Mouse (Mus musculus) midbrain, postnatal 0 days (tissue): ENCODE data around the gene Haspin. TPM values are rescaled to one million over a fixed set of nuclear protein-coding genes. Genes with fewer than 3 reads are reported as not detected.
"Not testable (repeated sequence)": the region's sequence is repeated elsewhere in the genome, so short reads cannot be mapped to it uniquely, and the experiment has no call there.

Experiments
- ATAC-seq: fragments of 200-750 bp; cut with Nextera tagmentation; 2 replicates; pipeline ENCODE4 v1.8.0; 2017; ENCODE audit warnings: moderate number of reproducible peaks, mild to moderate bottlenecking, moderate TSS enrichment, moderate library complexity; ENCODE audit not compliant: low FRiP score
- DNase-seq: peaks from one replicate; pipeline ENCODE4 v3.0.0-alpha.2; 2015; ENCODE audit warnings: low spot score
- H3K27ac ChIP-seq: fragments of 300-500 bp; sonication (generic); 2 replicates; pipeline ENCODE4 v1.5.1; 2014; ENCODE audit warnings: low read depth, mild to moderate bottlenecking, low read length, mixed read lengths
- H3K27me3 ChIP-seq: fragments of 300-500 bp; sonication (generic); 2 replicates; pipeline ENCODE4 v1.6.1; 2014; ENCODE audit warnings: low read length, control low read depth, mixed read lengths; ENCODE audit not compliant: insufficient read depth
- H3K36me3 ChIP-seq: fragments of 300-500 bp; sonication (generic); 2 replicates; pipeline ENCODE4 v1.6.1; 2014; ENCODE audit warnings: low read length, control low read depth, mixed read lengths; ENCODE audit not compliant: insufficient read depth
- H3K4me1 ChIP-seq: fragments of 300-500 bp; sonication (generic); 2 replicates; pipeline ENCODE4 v1.6.1; 2014; ENCODE audit warnings: mild to moderate bottlenecking, control low read depth, antibody characterized with exemption, low read length, mixed read lengths; ENCODE audit not compliant: insufficient read depth
- H3K4me2 ChIP-seq: fragments of 300-500 bp; sonication (generic); 2 replicates; pipeline ENCODE4 v1.6.1; 2014; ENCODE audit warnings: low read depth, mild to moderate bottlenecking, low read length, mixed read lengths; ENCODE audit not compliant: poor library complexity, severe bottlenecking
- H3K4me3 ChIP-seq: fragments of 300-500 bp; sonication (generic); 2 replicates; pipeline ENCODE4 v1.5.1; 2014; ENCODE audit warnings: low read depth, mild to moderate bottlenecking, low read length, moderate library complexity
- H3K9ac ChIP-seq: fragments of 300-500 bp; sonication (generic); replicated peaks from 2 replicates; pipeline ENCODE4 v1.6.1; 2014; ENCODE audit warnings: mild to moderate bottlenecking, low read length, moderate library complexity, mixed read lengths; ENCODE audit not compliant: poor library complexity, severe bottlenecking
- H3K9me3 ChIP-seq: fragments of 300-500 bp; sonication (generic); 2 replicates; pipeline ENCODE4 v1.6.1; 2016; ENCODE audit warnings: low read length, control low read depth
- CTCF ChIP-seq: IDR thresholded peaks from 2 replicates; pipeline ENCODE4 v1.5.1; 2016; ENCODE audit warnings: antibody characterized with exemption, mild to moderate bottlenecking
- WGBS: fragments of 180-500 bp; shearing (Covaris S2); extraction: QIAGEN DNeasy Blood & Tissue Kit; methylation state at CpG from one replicate; pipeline ENCODE4 v1.1.7; 2014; 5-methylcytosine and 5-hydroxymethylcytosine counted together
- polyA plus RNA-seq: library from polyadenylated mRNA; unstranded; fragments of >200 nt; fragmentation: Nextera tagmentation; extraction: Ambion mirVana; gene quantifications from 2 replicates; pipeline ENCODE4 v1.2.1, GENCODE M21; 2015
- total RNA-seq: library from RNA; depleted of rRNA; stranded (reverse); fragments of >200 nt; gene quantifications from 2 replicates; pipeline ENCODE4 v1.2.3, GENCODE M21; 2014

Gene Haspin
- total and polyA plus RNA-seq, 2 experiments from 2014 or later: 0.60 to 1.3 TPM

GRCm38 (mm10) chr11:73108898-73109625 lies 29.0 kb downstream of the Haspin start:
- 81% methylated on average over 14 of the region's 14 CpGs for WGBS

GRCm38 (mm10) chr11:73108195-73108897 lies 29.7 kb downstream of the Haspin start:
- Histone ChIP-seq H3K4me3 (no peak overlapping the region), H3K27ac (no peak overlapping the region), H3K9ac (no peak overlapping the region), H3K4me2 (no peak overlapping the region), H3K9me3 (no peaks in the 10 kb centered on the region), H3K27me3 (no peaks in the 10 kb centered on the region), H3K4me1 (no peaks in the 10 kb centered on the region), H3K36me3 (no peaks in the 10 kb centered on the region)
- ATAC-seq (no peak), DNase-seq (no peak)
- 72% methylated on average over 5 of the region's 5 CpGs for WGBS
- TF ChIP-seq CTCF: no peak

More at GRCm38 (mm10) chr11:73108898-73109625, 29.0 kb downstream of the Haspin start:
- ATAC-seq (no peak), DNase-seq (no peak)
- H3K9me3 ChIP-seq: no peaks in the 10 kb centered on the region
- H3K36me3 ChIP-seq: no peaks in the 10 kb centered on the region
- no peak overlapping the region for H3K27ac ChIP-seq
- H3K4me3 ChIP-seq: no peak overlapping the region
- no peak for TF ChIP-seq CTCF
- H3K4me2 ChIP-seq: no peak overlapping the region
- H3K4me1 ChIP-seq: no peaks in the 10 kb centered on the region
- H3K27me3 ChIP-seq: no peaks in the 10 kb centered on the region
- H3K9ac ChIP-seq: no peak overlapping the region

- not testable (repeated sequence) for H3K27me3 ChIP-seq, ATAC-seq, DNase-seq, H3K36me3 ChIP-seq, H3K27ac ChIP-seq, H3K4me2 ChIP-seq, H3K4me1 ChIP-seq, H3K4me3 ChIP-seq, H3K9me3 ChIP-seq, H3K9ac ChIP-seq
- 45% methylated on average over 3 of the region's 3 CpGs for WGBS
- peak; percentile 60 for TF ChIP-seq CTCF
These were observed 30.7 kb downstream of the Haspin start for GRCm38 (mm10) chr11:73107358-73107757.

DNA sequence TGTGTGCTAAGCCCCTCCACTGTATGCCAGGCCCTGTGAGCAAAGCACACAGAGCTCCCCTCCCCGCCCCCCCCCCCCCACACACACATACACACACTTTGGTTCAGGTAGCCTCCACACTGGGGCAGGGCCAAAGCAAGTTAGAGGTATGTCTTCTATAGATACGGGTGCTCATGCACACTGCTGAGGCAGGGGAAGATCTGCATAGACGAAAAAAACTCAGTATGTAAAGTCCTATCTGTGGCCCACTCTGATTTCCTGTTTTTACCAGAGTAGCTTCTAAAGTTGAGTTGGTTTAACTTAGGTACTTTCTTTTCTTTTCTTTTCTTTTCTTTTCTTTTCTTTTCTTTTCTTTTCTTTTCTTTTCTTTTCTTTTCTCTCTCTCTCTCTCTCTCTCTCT lies 32.8 kb downstream of the Haspin start:
- ATAC-seq (no peak), DNase-seq (no peak)
- Histone ChIP-seq H3K36me3 (no peaks in the 10 kb centered on the region), H3K9me3 (no peaks in the 10 kb centered on the region), H3K4me1 (no peaks in the 10 kb centered on the region), H3K27ac (no peak overlapping the region), H3K4me2 (no peak overlapping the region), H3K9ac (no peak overlapping the region), H3K4me3 (no peak overlapping the region), H3K27me3 (no peaks in the 10 kb centered on the region)
- WGBS: 54% methylated on average over 3 of the region's 3 CpGs
- no peak for TF ChIP-seq CTCF

DNA sequence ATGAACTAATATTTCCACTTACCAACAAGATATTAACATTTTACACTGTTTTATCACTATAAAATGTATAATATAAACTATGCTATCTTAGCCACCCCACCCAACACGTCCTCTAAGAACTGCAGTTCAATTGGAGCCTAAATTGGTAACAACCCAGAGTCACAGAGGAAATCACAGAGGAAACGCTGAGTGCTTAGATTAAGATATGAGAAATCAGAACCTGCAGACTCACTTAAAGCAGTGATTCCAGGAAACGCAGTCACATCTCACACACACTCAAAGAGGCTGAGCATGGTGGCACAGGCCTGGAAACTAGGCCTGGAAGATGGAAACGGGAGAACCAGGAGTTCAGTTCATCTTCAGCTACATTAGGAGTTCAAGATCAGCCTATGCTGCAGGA lies 36.8 kb downstream of the Haspin start:
- WGBS: 90% methylated on average over 4 of the region's 4 CpGs
- ATAC-seq (no peak), DNase-seq (no peak)
- H3K9ac ChIP-seq: no peak overlapping the region
- H3K4me1 ChIP-seq: no peaks in the 10 kb centered on the region
- H3K4me3 ChIP-seq: no peak overlapping the region
- H3K9me3 ChIP-seq: no peaks in the 10 kb centered on the region
- no peaks in the 10 kb centered on the region for H3K27me3 ChIP-seq
- TF ChIP-seq CTCF: no peak
- H3K27ac ChIP-seq: no peak overlapping the region
- H3K36me3 ChIP-seq: no peaks in the 10 kb centered on the region
- H3K4me2 ChIP-seq: no peak overlapping the region

DNA sequence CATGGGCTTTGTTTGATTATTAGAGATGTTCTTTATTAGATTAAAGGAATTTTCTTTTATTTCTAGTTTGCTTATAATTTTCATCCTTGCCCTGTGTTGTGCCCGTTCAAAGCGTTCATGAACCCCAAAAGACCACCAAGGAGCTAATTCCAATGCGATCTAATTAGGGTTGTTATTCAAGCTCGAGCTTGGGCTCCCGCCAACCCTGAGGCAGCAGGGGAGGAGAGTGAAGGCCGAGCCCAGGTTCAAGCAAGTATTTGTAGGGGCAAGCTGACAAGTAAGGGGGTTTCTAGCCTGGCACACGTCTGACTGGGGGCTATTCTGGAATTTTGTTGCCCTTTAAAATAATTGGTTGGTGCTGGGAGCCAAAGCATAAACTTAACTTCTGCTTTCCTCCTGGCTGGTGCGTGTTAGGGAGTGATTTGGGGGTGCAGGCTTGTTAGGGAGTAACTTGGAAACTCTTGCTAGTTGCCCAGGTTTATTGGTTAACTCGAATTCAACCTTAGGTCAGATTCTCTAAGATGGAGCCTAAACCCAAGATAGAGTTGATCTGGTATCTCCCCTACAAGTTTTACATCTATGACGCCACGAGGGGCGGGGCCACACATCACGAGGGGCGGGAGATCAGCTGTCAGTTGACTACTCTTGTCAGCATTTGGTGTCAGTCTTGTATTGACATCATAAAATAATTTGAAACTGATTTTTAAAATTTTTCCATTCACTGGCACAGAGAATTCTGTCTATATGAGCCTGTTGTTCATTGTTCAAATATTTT lies 37.9 kb downstream of the Haspin start:
- Histone ChIP-seq H3K9ac (no peak overlapping the region), H3K4me3 (no peak overlapping the region), H3K36me3 (no peaks in the 10 kb centered on the region), H3K4me2 (no peak overlapping the region), H3K4me1 (no peaks in the 10 kb centered on the region), H3K9me3 (no peaks in the 10 kb centered on the region), H3K27ac (no peak overlapping the region), H3K27me3 (no peaks in the 10 kb centered on the region)
- 60% methylated on average over 14 of the region's 14 CpGs for WGBS
- no peak for ATAC-seq
- no peak for DNase-seq
- no peak for TF ChIP-seq CTCF
